Mouse (Mus musculus): ENCODE data around the gene Smarcd3. TPM values are rescaled to one million over a fixed set of nuclear protein-coding genes. Genes with fewer than 3 reads are reported as not detected.
"Not testable (repeated sequence)": the region's sequence is repeated elsewhere in the genome, so short reads cannot be mapped to it uniquely, and the experiment has no call there.

Gene Smarcd3
- polyA plus RNA-seq, 1 experiment from 2014 or later, result 68.5 TPM

DNA sequence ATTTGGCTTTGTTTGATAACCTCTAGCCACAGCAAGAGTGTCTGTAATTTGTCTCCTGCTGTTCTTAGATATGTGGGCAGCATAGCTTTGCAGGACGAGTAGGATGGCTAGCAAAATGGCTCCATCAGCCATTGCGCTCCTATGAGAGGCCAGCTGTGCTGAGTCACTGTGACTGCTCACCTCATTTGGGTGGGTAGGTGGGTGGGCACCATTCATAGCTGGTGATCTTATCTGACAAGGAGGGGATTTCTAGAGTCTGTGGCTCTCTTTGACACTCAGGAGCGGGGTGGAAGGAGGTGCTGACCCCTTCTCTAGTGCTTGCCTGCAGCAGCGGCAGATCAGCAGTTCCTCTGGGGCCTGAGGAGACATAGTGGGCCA is 37.0 kb downstream of the Smarcd3 start:
- H3K36me3 ChIP-seq, result peaks cover 41% of the 10 kb centered on the region
- 28% methylated on average over 4 of the region's 4 CpGs for WGBS
- H3K9ac ChIP-seq (replicated peaks), result peak overlapping the region; percentile 79
- no peak; the same call in 1 of the 2 replicates for ATAC-seq (ENCODE audit: insufficient number of reproducible peaks, insufficient read depth, low FRiP score, low TSS enrichment, low read depth)
- H3K4me1 ChIP-seq (replicated peaks), result peaks cover 29% of the 10 kb centered on the region
- peak overlapping the region; percentile 89 for H3K4me3 ChIP-seq (replicated peaks)
- peak overlapping the region; percentile 50; the same call in 1 of the 2 replicates for H3K27ac ChIP-seq
- peaks cover 17% of the 10 kb centered on the region for H3K27me3 ChIP-seq
- no peaks in the 10 kb centered on the region for H3K9me3 ChIP-seq
- peak overlapping the region; percentile 81 for H3K4me2 ChIP-seq

DNA sequence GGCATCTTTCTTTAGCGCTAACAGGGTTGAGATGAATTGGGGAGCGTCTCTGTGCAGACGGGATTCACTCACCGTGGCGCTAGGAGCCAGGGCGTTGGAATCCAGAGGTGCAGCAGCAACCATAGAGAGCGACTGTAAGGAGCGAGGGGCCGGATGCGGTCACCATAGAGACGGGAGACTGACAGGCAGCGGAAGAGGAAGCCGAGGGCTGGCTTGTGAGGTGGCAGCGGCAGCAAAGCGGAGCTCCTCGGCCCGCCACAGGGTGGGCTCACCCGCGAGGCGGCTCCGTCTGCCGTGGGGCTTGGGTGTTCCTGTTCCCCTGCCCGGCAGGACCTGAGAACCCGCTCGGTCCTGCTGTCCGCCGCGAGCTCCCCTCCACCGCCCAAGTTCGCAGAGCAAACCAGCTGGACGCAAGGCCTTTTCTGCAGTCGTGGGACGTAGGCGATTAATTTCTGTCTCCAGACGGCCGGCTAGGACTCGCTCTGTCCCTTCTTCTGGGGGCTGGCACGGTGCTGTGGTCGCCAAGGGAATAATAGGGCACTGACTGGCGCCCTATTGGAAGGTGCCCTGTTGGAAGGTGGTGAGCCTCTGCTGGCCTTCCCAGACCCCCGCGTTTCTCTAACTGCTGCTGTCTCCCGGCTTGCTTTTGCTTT is 37.5 kb downstream of the Smarcd3 start, which contains the start of gene Chpf2:
Gene Chpf2 (plus strand): TSS at position 195 of the 653 bp plus-strand sequence.
- ATAC-seq (ENCODE audit: insufficient number of reproducible peaks, insufficient read depth, low FRiP score, low TSS enrichment, low read depth), result peak; percentile 88
- H3K36me3 ChIP-seq, result peaks cover 36% of the 10 kb centered on the region
- peak within 1 kb of the TSS; percentile 79 for H3K9ac ChIP-seq (replicated peaks)
- WGBS, result under 1% methylated on average over 43 of the region's 43 CpGs
- peak within 1 kb of the TSS; percentile 89 for H3K4me3 ChIP-seq (replicated peaks)
- H3K27me3 ChIP-seq, result peaks cover 12% of the 10 kb centered on the region
- H3K4me2 ChIP-seq, result peak within 1 kb of the TSS; percentile 81
- H3K4me1 ChIP-seq (replicated peaks), result peaks cover 27% of the 10 kb centered on the region
- no peaks in the 10 kb centered on the region for H3K9me3 ChIP-seq
- H3K27ac ChIP-seq, result peak within 1 kb of the TSS; percentile 50; the same call in 1 of the 2 replicates

DNA sequence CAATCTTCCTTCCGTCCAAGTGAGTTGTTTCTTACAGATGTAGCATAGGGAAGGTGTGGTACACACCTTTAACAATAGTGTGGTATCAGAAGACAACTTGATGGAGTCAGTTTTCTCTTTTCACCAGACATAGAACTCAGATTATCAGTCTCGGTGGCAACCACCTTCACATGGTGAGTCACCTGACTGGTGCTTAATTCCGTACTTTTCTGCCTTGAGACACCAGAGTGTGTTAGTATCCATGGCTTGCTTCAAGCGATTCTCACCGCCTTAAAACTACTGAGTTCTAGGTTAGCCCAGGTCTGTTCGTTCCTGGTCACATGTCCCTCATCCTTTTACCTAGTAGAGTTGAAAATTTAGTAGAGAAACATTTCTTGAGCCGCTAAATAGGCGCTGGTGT is 38.1 kb downstream of the Smarcd3 start:
- H3K9ac ChIP-seq (replicated peaks), result peak overlapping the region; percentile 79
- peaks cover 7% of the 10 kb centered on the region; the same call in 1 of the 2 replicates for H3K27me3 ChIP-seq

GRCm38 (mm10) chr5:24578109-24578963 is 45.9 kb downstream of the Smarcd3 start:
- H3K27ac ChIP-seq, result peak overlapping the region; percentile 78

More for the DNA sequence above, 38.1 kb downstream of the Smarcd3 start:
- ATAC-seq (ENCODE audit: insufficient number of reproducible peaks, insufficient read depth, low FRiP score, low TSS enrichment, low read depth), result no peak
- WGBS, result 14% methylated on average over 8 of the region's 8 CpGs
- peak overlapping the region; percentile 89 for H3K4me3 ChIP-seq (replicated peaks)
- H3K27ac ChIP-seq, result no peak overlapping the region
- peaks cover 30% of the 10 kb centered on the region for H3K36me3 ChIP-seq
- H3K4me1 ChIP-seq (replicated peaks), result peaks cover 21% of the 10 kb centered on the region
- peak overlapping the region; percentile 81 for H3K4me2 ChIP-seq
- H3K9me3 ChIP-seq, result no peaks in the 10 kb centered on the region

DNA sequence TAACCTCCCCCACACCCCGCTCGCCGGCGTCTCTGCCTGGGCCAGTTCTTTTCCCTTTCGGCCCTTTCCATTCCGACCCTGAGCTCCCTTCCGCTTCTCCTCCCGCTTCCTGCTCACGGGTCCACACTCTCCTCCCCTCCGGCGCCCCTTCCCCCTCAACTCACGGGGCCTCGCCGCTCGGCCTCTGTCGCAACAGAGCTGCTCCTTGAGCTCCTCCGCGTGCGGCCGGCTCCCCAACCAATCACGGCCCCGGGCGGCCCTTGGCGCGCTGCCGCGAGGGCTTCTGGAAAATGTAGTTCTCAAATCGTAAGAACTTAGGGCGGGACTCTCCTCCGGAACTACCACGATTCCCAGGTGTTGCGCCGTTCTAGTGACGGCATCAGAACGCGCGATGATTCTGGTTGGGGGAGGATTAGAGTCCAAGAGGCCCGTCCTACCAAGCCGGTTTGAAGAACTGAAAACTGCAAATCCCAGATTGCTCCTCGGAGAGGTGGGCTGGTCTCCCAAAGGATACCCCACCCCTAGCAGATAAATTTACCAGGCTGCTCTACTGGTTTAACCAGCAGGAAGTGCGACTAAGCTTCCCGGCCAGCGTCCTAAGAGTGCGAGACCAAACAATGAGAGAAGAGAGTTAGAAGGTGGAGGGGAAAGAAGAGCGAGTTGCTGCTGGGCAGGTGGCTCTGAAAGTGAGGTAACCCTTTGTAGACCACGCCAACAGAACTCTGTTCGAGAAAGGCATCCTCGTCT is 46.9 kb downstream of the Smarcd3 start, which contains the start of gene Abcf2:
Gene Abcf2 (minus strand): TSS at position 285 of the 747 bp plus-strand sequence.
- WGBS, result under 1% methylated on average over 48 of the region's 48 CpGs
- H3K9ac ChIP-seq (replicated peaks), result peak within 1 kb of the TSS; percentile 84
- peaks cover 12% of the 10 kb centered on the region for H3K4me1 ChIP-seq (replicated peaks)
- no peaks in the 10 kb centered on the region for H3K9me3 ChIP-seq
- peaks cover 30% of the 10 kb centered on the region for H3K36me3 ChIP-seq
- H3K4me2 ChIP-seq, result peak within 1 kb of the TSS; percentile 71
- H3K4me3 ChIP-seq (replicated peaks), result peak within 1 kb of the TSS; percentile 75
- H3K27me3 ChIP-seq, result no peaks in the 10 kb centered on the region
- H3K27ac ChIP-seq, result peak within 1 kb of the TSS; percentile 78
- ATAC-seq (ENCODE audit: insufficient number of reproducible peaks, insufficient read depth, low FRiP score, low TSS enrichment, low read depth), result peak; percentile 98

More at GRCm38 (mm10) chr5:24578109-24578963, 45.9 kb downstream of the Smarcd3 start:
- ATAC-seq (ENCODE audit: insufficient number of reproducible peaks, insufficient read depth, low FRiP score, low TSS enrichment, low read depth), result no peak
- no peaks in the 10 kb centered on the region for H3K9me3 ChIP-seq
- H3K4me3 ChIP-seq (replicated peaks), result peak overlapping the region; percentile 75
- no peaks in the 10 kb centered on the region for H3K27me3 ChIP-seq
- 75% methylated on average over 6 of the region's 6 CpGs for WGBS
- H3K4me1 ChIP-seq (replicated peaks), result peaks cover 12% of the 10 kb centered on the region
- peak overlapping the region; percentile 71 for H3K4me2 ChIP-seq
- peak overlapping the region; percentile 59 for H3K9ac ChIP-seq (replicated peaks)
- H3K36me3 ChIP-seq, result peaks cover 20% of the 10 kb centered on the region

DNA sequence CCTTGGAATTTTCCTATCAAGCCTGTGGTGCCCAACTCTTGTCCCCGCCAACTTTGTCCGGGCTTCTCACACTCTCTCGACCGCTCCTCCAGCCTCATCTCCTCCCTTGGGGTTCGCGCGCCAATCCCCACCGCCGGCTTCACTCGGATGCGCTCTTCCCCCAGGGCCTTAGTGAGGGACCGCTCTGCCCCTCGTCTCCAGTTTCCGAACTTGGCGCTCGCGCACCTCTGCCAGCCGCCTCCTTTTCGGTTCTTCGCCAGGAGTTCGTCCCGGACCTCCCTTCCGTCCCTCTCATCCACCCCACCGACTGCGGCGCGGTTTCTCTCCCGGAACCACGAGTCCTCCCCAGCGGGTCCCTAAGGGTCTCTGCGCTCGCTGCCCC is 47.4 kb downstream of the Smarcd3 start:
- ATAC-seq (ENCODE audit: insufficient number of reproducible peaks, insufficient read depth, low FRiP score, low TSS enrichment, low read depth), result peak; percentile 26
- H3K9ac ChIP-seq (replicated peaks), result peak overlapping the region; percentile 84
- WGBS, result under 1% methylated on average over 32 of the region's 32 CpGs
- peak overlapping the region; percentile 75 for H3K4me3 ChIP-seq (replicated peaks)
- peak overlapping the region; percentile 71 for H3K4me2 ChIP-seq
- peaks cover 12% of the 10 kb centered on the region for H3K4me1 ChIP-seq (replicated peaks)
- H3K36me3 ChIP-seq, result peaks cover 36% of the 10 kb centered on the region
- no peaks in the 10 kb centered on the region for H3K27me3 ChIP-seq
- peak overlapping the region; percentile 76; the same call in 1 of the 2 replicates for H3K27ac ChIP-seq
- H3K9me3 ChIP-seq, result no peaks in the 10 kb centered on the region

GRCm38 (mm10) chr5:24575948-24576347 is 48.3 kb downstream of the Smarcd3 start:
- Histone ChIP-seq H3K9ac (replicated peaks) (peak overlapping the region; percentile 84), H3K4me3 (replicated peaks) (peak overlapping the region; percentile 75), H3K4me2 (peak overlapping the region; percentile 71), H3K27ac (no peak overlapping the region), H3K9me3 (no peaks in the 10 kb centered on the region), H3K27me3 (no peaks in the 10 kb centered on the region), H3K36me3 (peaks cover 44% of the 10 kb centered on the region), H3K4me1 (replicated peaks) (peaks cover 12% of the 10 kb centered on the region)
- WGBS, result 90% methylated on average over 1 of the region's 1 CpGs
- ATAC-seq (ENCODE audit: insufficient number of reproducible peaks, insufficient read depth, low FRiP score, low TSS enrichment, low read depth), result no peak

DNA sequence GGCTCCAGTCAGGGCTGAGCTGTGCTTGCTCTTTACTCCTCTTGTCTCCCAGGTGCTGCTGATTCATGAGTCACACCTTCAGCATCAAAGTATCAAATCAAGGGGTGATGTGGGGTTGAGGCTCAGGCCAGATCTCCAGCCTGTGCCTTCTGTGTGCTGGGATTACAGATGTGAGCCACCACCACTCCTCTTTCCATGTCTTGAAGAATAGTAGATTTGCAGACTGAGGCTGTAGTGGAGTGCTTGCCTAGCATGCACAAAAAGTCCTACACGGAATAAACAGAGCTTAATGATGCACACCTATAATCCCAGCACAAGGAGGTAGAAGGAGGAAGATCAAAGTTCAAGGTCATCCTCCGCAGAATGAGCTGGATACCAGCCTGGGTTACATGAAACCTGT is 67.5 kb downstream of the Smarcd3 start, which contains the start of gene 4931409K22Rik:
Gene 4931409K22Rik (minus strand): TSS at position 101 of the 400 bp plus-strand sequence.
- ATAC-seq (ENCODE audit: insufficient number of reproducible peaks, insufficient read depth, low FRiP score, low TSS enrichment, low read depth), result no peak
- Histone ChIP-seq H3K27me3 (no peaks in the 10 kb centered on the region), H3K4me2 (no peak within 1 kb of the TSS), H3K9ac (replicated peaks) (no peak within 1 kb of the TSS), H3K27ac (no peak within 1 kb of the TSS), H3K4me3 (replicated peaks) (no peak within 1 kb of the TSS), H3K4me1 (replicated peaks) (peaks cover 24% of the 10 kb centered on the region), H3K9me3 (no peaks in the 10 kb centered on the region), H3K36me3 (no peaks in the 10 kb centered on the region)
- 73% methylated on average over 2 of the region's 2 CpGs for WGBS

- not testable (repeated sequence) for H3K9me3 ChIP-seq; ATAC-seq (ENCODE audit: insufficient number of reproducible peaks, insufficient read depth, low FRiP score, low TSS enrichment, low read depth); H3K27ac ChIP-seq; H3K4me2 ChIP-seq; H3K9ac ChIP-seq (replicated peaks); H3K27me3 ChIP-seq; H3K36me3 ChIP-seq; H3K4me3 ChIP-seq (replicated peaks)
- 95% methylated on average over 7 of the region's 7 CpGs for WGBS
- peaks cover 37% of the 10 kb centered on the region for H3K4me1 ChIP-seq (replicated peaks)
Measured at GRCm38 (mm10) chr5:24555335-24555734, 68.9 kb downstream of the Smarcd3 start.

DNA sequence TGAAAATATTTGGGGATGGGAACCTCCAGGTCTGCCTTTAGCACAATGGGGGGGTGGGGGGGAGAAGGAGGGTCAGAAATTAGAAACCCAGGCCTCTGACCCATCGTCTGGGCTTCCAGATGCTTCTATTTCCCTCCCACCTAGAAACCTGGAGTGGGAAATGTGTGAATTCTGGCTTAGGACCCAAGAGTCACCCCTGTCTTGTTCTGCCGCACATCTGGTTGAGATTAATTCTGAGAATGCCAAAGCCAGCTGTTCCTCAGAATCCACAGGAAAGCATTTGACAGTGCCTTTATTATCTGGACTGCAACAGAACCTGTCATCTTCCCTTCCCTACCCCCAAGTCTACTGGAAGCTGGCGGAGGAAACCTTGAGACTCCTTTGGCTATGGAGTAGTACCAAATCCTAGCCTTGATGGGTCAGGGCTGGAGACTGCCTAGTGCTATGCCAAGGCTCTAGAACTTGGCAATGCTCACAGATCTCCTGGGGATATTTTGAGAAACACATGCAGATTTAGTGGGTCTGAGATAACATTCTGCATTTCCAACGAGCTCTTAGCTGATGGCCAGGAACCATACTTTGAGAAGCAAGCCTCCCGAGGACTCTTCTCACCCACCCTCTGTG is 70.5 kb downstream of the Smarcd3 start:
- no peak overlapping the region for H3K4me3 ChIP-seq (replicated peaks)
- H3K9ac ChIP-seq (replicated peaks), result no peak overlapping the region
- H3K4me2 ChIP-seq, result no peak overlapping the region
- no peaks in the 10 kb centered on the region for H3K36me3 ChIP-seq
- peak overlapping the region; percentile 24; the same call in 1 of the 2 replicates for H3K27ac ChIP-seq
- H3K9me3 ChIP-seq, result no peaks in the 10 kb centered on the region
- 47% methylated on average over 5 of the region's 5 CpGs for WGBS
- H3K4me1 ChIP-seq (replicated peaks), result peaks cover 37% of the 10 kb centered on the region
- ATAC-seq (ENCODE audit: insufficient number of reproducible peaks, insufficient read depth, low FRiP score, low TSS enrichment, low read depth), result no peak
- peaks cover 18% of the 10 kb centered on the region for H3K27me3 ChIP-seq

Data from limb, embryonic 12.5 days (tissue).